Mouse (Mus musculus): Measurements from ENCODE around the gene 4933407L21Rik. TPM values are rescaled to one million over a fixed set of nuclear protein-coding genes. Genes with fewer than 3 reads are reported as not detected.

4933407L21Rik gene
- polyA plus RNA-seq (2021; fragmentation: Nextera tagmentation), result 4.4 and 5.0 TPM in 2 replicates
- long read RNA-seq, experiment 1, partial matches to known transcripts, result 0 of 6 reads
- long read RNA-seq, experiment 1, other reads (novel, unspliced or antisense), result 2 of 6 reads
- long read RNA-seq, experiment 2, partial matches to known transcripts, result 0 of 7 reads
- long read RNA-seq, experiment 2, other reads (novel, unspliced or antisense), result 3 of 7 reads

GRCm38 (mm10) chr1:85928057-85928687 lies at the start of gene 4933407L21Rik:
Gene 4933407L21Rik (plus strand): TSS chr1:85928483.

GRCm38 (mm10) chr1:85894231-85894747 lies 34.0 kb upstream of the 4933407L21Rik start, which contains the start of gene Itm2c:
Gene Itm2c (plus strand): TSS chr1:85894281.

GRCm38 (mm10) chr1:85960873-85961272 lies 32.6 kb downstream of the 4933407L21Rik start, which contains the start of gene Gpr55:
Gene Gpr55 (minus strand): TSS chr1:85961007.

Other genes with a start within 250 kb of the 4933407L21Rik start
- gene A630001G21Rik, start 149.8 kb upstream of the 4933407L21Rik start, polyA plus RNA-seq (2021; fragmentation: Nextera tagmentation), result 0.20 and 0.44 TPM in 2 replicates
- gene Cab39, start 135.0 kb upstream of the 4933407L21Rik start, polyA plus RNA-seq (2021; fragmentation: Nextera tagmentation), result 16.5 and 16.9 TPM in 2 replicates
- gene Itm2c, start 34.2 kb upstream of the 4933407L21Rik start, polyA plus RNA-seq (2021; fragmentation: Nextera tagmentation), result 590 and 674 TPM in 2 replicates
- 0.05 and 0.10 TPM in 2 replicates for gene Gpr55, start 32.5 kb downstream of the 4933407L21Rik start, polyA plus RNA-seq (2021; fragmentation: Nextera tagmentation)
- gene Spata3, start 88.3 kb downstream of the 4933407L21Rik start, polyA plus RNA-seq (2021; fragmentation: Nextera tagmentation), result 1.9 and 2.6 TPM in 2 replicates
- 5.7 and 7.9 TPM in 2 replicates for gene 2810459M11Rik, start 117.4 kb downstream of the 4933407L21Rik start, polyA plus RNA-seq (2021; fragmentation: Nextera tagmentation)
- 97.0 and 101 TPM in 2 replicates for gene Psmd1, start 135.9 kb downstream of the 4933407L21Rik start, polyA plus RNA-seq (2021; fragmentation: Nextera tagmentation)
- gene Htr2b, start 183.5 kb downstream of the 4933407L21Rik start, polyA plus RNA-seq (2021; fragmentation: Nextera tagmentation), result 0.06 TPM in 1 of 2 replicates, not detected in the other
- gene Gm21972, start 205.2 kb downstream of the 4933407L21Rik start, polyA plus RNA-seq (2021; fragmentation: Nextera tagmentation), result 0.35 and 0.90 TPM in 2 replicates
- gene Armc9, start 226.3 kb downstream of the 4933407L21Rik start, polyA plus RNA-seq (2021; fragmentation: Nextera tagmentation), result 26.2 and 29.2 TPM in 2 replicates